Mouse (Mus musculus): ENCODE results near the gene Zfp846. TPM values are rescaled to one million over a fixed set of nuclear protein-coding genes. Genes with fewer than 3 reads are reported as not detected.

Gene Zfp846
- polyA plus RNA-seq (2017; shearing (Covaris generic)): 8.0 TPM

GRCm38 (mm10) chr9:20581175-20581634, at the start of gene Zfp846:
Gene Zfp846 (plus strand): TSS chr9:20581291.

DNA sequence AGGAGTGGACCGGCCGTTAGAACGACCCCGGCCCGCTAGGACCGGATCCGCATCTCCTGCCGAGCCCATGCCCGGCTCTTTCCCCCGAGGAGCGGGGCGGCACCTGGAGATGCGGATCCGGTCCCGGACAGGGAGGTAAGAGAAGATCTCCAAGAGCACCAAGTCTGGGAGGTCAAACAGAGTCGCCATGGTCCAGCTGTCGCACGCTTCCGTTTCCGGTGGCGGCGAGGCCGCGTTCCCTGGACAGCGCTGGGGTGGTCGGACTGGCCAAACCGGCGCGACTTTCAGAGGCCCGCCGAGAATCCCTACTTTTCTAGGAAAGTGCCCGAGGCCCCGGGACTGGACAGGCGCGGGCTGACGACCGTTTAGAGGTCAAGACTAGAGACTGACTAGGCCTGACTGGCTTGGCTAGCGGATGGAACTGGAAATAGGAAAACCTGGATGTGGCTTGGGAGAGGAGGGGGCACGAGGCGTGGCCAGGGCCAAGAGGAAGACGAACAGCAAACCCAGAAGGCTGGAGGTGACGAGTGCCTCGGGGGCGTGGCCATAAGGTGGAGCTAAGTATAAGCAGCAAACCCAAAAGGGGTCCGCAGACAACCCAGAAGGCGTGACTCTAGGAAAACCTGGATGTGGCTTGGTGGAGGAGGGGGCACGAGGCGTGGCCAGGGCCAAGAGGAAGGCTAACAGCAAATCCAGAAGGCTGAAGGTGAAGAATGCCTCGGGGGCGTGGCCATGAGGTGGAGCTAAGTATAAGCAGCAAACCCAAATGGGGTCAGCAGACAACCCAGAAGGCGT, 61.2 kb downstream of the Zfp846 start, which contains the start of gene Ubl5:
Gene Ubl5 (plus strand): TSS at position 778 of the 795 bp plus-strand sequence.

GRCm38 (mm10) chr9:20644360-20645081, 63.4 kb downstream of the Zfp846 start, which contains the start of gene Fbxl12:
Gene Fbxl12 (minus strand): TSS chr9:20644767.

GRCm38 (mm10) chr9:20651602-20652259, 70.6 kb downstream of the Zfp846 start, which contains the start of gene Pin1:
Gene Pin1 (plus strand): TSS chr9:20652095.

Other genes with a start within 250 kb of the Zfp846 start
- 0.32 TPM for gene Olfr18, start 245.2 kb upstream of the Zfp846 start, polyA plus RNA-seq (2017; shearing (Covaris generic))
- 19.9 TPM for gene Zfp560, start 196.1 kb upstream of the Zfp846 start, polyA plus RNA-seq (2017; shearing (Covaris generic))
- 21.9 TPM for gene Zfp26, start 121.1 kb upstream of the Zfp846 start, polyA plus RNA-seq (2017; shearing (Covaris generic))
- gene Zfp426, start 88.5 kb upstream of the Zfp846 start, polyA plus RNA-seq (2017; shearing (Covaris generic)): 9.5 TPM
- 26.7 TPM for gene Zfp266, start 59.9 kb upstream of the Zfp846 start, polyA plus RNA-seq (2017; shearing (Covaris generic))
- gene Ubl5, start 61.6 kb downstream of the Zfp846 start, polyA plus RNA-seq (2017; shearing (Covaris generic)): 437 TPM
- 91.4 TPM for gene Fbxl12, start 63.5 kb downstream of the Zfp846 start, polyA plus RNA-seq (2017; shearing (Covaris generic))
- 17.8 TPM for gene Pin1, start 70.8 kb downstream of the Zfp846 start, polyA plus RNA-seq (2017; shearing (Covaris generic))
- 0.27 TPM for gene Olfm2, start 165.1 kb downstream of the Zfp846 start, polyA plus RNA-seq (2017; shearing (Covaris generic))
- not detected for gene Col5a3, start 233.8 kb downstream of the Zfp846 start, polyA plus RNA-seq (2017; shearing (Covaris generic))
- not detected for gene Rdh8, start 237.2 kb downstream of the Zfp846 start, polyA plus RNA-seq (2017; shearing (Covaris generic))